Mouse (Mus musculus) kidney, adult 2 months (tissue): ENCODE results near the gene Scml4. TPM values are rescaled to one million over a fixed set of nuclear protein-coding genes. Genes with fewer than 3 reads are reported as not detected.

Experiments
- DNase-seq: peaks from one replicate; pipeline ENCODE4 v3.0.0; 2021
- H3K27ac ChIP-seq: fragments of 200-500 bp; 2 replicates; pipeline ENCODE4 v1.5.1; 2012; ENCODE audit warnings: low read depth, low read length, control low read depth, inconsistent platforms; ENCODE audit not compliant: insufficient read depth
- H3K27me3 ChIP-seq: fragments of 200-500 bp; replicated peaks from 2 replicates; pipeline ENCODE4 v1.6.1; 2012; ENCODE audit warnings: mild to moderate bottlenecking, moderate library complexity, low read length, inconsistent platforms; ENCODE audit not compliant: control insufficient read depth, insufficient read depth
- H3K36me3 ChIP-seq: fragments of 200-500 bp; 2 replicates; pipeline ENCODE4 v1.6.1; 2012; ENCODE audit warnings: mild to moderate bottlenecking, moderate library complexity, low read length, inconsistent platforms; ENCODE audit not compliant: control insufficient read depth, insufficient read depth
- H3K4me1 ChIP-seq: fragments of 200-500 bp; 2 replicates; pipeline ENCODE4 v1.6.1; 2011; ENCODE audit warnings: low read length; ENCODE audit not compliant: control insufficient read depth, insufficient read depth
- H3K4me3 ChIP-seq: fragments of 200-500 bp; 2 replicates; pipeline ENCODE4 v1.5.1; 2011; ENCODE audit warnings: mild to moderate bottlenecking, low read depth, low read length, control low read depth; ENCODE audit not compliant: insufficient read depth
- CTCF ChIP-seq: fragments of 200-500 bp; conservative IDR thresholded peaks from 2 replicates; pipeline ENCODE4 v1.5.1; 2011; ENCODE audit warnings: low read depth, mild to moderate bottlenecking, control low read depth, low read length, moderate library complexity, mixed read lengths; ENCODE audit not compliant: insufficient read depth, insufficient read length
- POLR2A ChIP-seq: fragments of 200-500 bp; IDR thresholded peaks from one replicate; pipeline ENCODE4 v1.6.1; 2011; ENCODE audit warnings: low read depth, low read length, control low read depth
- WGBS: fragments of 180-500 bp; shearing (Covaris S2); methylation state at CpG from one replicate; pipeline ENCODE4 v1.1.7; 2018; 5-methylcytosine and 5-hydroxymethylcytosine counted together
- polyA plus RNA-seq: library from polyadenylated mRNA; depleted of rRNA; stranded (reverse); fragments of >200 nt; gene quantifications from 2 replicates; pipeline ENCODE4 v1.2.3, GENCODE M21; 2012

Gene Scml4
- polyA plus RNA-seq, 1 experiment = 2.2 TPM

DNA sequence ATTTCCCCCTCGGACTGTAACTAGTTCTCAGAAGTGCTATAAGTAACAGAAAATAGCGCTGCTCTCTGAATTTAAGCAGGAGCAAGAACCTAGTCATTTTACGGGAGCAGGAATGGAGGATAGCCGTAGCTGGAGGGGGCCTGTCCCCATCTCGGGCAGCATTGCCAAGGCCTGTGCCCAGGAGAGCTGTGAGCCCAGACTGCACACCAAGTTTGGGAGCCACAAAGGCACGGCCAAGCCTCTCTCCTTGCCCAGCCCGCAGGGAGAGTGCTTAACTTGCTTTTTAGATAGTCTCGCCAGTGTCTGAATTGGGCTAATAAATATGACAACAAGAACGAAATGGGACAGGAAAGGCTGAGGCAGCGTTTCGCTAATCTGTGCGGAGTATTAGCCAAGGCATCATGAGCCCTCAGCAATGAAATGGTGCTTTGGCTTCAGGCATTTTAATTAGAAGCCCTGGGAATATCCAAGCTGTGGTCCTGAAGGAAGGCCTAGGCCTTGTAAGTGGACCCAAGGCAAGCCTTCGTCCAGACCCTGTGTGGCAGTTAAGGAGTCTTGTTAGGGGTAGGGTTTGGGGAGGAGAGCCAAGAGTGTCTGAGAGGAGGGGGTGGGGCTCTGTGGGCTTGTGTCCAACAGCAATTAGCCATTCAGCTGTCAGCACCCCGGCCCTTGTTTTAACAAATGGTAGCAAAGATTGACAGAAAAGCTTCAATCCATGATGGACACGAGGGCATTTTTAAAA, 12.3 kb downstream of the Scml4 start:
- Histone ChIP-seq H3K4me1 (no peaks in the 10 kb centered on the region), H3K36me3 (no peaks in the 10 kb centered on the region)

DNA sequence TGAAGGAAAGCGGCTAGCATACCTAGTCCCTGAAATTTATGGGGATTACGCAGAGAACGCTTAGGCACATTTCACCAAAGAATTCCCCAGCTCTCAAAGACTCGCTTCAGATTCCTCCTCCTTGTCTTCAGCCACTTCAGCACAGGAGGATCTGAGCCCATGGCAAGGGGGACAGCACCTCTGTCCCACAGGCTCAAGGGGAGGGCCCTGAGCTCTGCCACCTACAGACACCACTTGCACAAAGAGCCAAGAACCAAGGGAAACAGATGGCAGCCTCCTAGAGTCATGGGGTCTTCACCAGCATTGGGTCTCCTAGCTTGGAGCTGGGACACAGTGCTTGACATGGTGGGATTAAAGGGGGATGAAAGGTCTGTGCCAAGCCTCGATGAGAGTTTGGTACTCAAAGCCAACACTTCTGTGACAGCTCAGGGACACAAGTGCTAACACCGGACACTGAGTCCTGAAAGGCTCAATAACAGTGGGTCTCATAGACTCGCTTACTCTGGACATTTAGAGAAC, 13.0 kb downstream of the Scml4 start:
- Histone ChIP-seq H3K36me3 (no peaks in the 10 kb centered on the region), H3K27me3 (no peaks in the 10 kb centered on the region), H3K27ac (no peak overlapping the region), H3K4me3 (no peak overlapping the region), H3K4me1 (no peaks in the 10 kb centered on the region)
- no peak for DNase-seq
- 93% methylated on average over 7 of the region's 7 CpGs for WGBS
- TF ChIP-seq CTCF (no peak), POLR2A (no peak)

More for the DNA sequence above, 12.3 kb downstream of the Scml4 start:
- Histone ChIP-seq H3K27me3 (no peaks in the 10 kb centered on the region), H3K27ac (no peak overlapping the region), H3K4me3 (no peak overlapping the region)
- no peak for DNase-seq
- TF ChIP-seq CTCF (no peak), POLR2A (no peak)
- 70% methylated on average over 15 of the region's 15 CpGs for WGBS

DNA sequence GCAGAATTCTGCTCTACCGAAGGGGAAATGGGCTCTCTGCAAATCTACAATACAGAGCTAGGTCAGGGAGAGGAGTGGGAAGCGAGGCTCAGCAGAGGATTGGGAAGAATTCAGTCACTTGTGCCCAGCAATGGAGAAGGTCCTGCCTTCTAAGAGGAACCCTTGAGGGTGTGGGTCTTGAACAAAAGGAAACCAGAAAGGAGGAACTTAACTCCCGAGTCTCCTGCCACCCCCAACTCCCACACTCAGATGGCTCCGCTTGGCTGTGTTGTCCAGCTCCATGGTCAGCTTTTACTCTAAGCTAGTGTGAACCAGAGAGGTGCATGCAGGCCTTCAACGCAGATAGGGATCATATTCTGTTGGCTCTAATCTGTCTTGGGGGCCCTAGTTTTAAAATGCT, 16.0 kb downstream of the Scml4 start:
- 75% methylated on average over 5 of the region's 5 CpGs for WGBS
- no peaks in the 10 kb centered on the region for H3K36me3 ChIP-seq
- no peak overlapping the region for H3K27ac ChIP-seq
- no peaks in the 10 kb centered on the region for H3K4me1 ChIP-seq
- no peak for DNase-seq
- no peaks in the 10 kb centered on the region for H3K27me3 ChIP-seq
- no peak for TF ChIP-seq CTCF
- no peak for TF ChIP-seq POLR2A
- no peak overlapping the region for H3K4me3 ChIP-seq

DNA sequence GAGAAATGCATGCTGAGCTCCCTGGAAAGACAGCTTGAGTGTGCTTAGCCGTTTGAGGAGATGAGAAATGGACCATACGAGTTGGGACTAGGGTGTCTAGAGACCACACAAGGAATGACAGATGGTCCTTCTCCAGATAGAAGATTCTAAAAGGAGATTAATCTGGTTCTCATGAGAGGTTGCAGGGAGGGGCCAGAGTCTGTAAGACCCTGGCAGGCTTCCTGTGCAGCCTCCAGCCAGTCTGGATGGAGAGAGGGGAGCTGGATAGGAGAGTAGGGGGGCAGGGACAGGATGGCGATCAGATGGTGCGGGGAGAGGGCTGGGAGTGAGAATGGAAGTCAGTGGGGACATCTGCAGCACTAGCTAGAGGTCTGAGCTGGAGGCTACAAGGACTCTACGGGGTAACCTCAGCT, 19.1 kb downstream of the Scml4 start:
- no peak for TF ChIP-seq POLR2A
- no peak for TF ChIP-seq CTCF

DNA sequence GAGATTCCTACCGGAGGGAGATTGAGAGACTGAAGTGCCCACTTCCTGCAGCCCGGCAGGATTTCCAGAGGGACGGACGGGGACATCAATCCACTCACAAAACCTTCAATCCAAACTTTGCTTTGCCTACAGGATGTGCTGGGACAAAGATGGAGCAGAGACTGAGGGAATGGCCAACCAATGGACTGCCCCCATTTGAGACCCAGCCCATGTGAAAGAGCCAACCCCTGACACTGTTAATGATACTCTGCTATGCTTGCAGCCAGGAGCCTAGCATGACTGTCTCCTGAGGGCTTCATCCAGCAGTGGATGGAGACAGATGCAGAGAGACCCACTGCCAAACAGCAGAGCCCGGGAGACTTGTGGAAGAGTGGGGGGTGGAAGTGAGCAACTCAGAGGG, 19.5 kb downstream of the Scml4 start:
- Histone ChIP-seq H3K27ac (no peak overlapping the region), H3K4me1 (no peaks in the 10 kb centered on the region), H3K27me3 (no peaks in the 10 kb centered on the region), H3K4me3 (no peak overlapping the region), H3K36me3 (no peaks in the 10 kb centered on the region)
- TF ChIP-seq CTCF (no peak), POLR2A (no peak)
- no peak for DNase-seq
- WGBS = 62% methylated on average over 5 of the region's 5 CpGs

More for the DNA sequence above, 19.1 kb downstream of the Scml4 start:
- Histone ChIP-seq H3K27ac (no peak overlapping the region), H3K27me3 (no peaks in the 10 kb centered on the region), H3K4me1 (no peaks in the 10 kb centered on the region), H3K4me3 (no peak overlapping the region), H3K36me3 (no peaks in the 10 kb centered on the region)
- DNase-seq = no peak
- WGBS = 63% methylated on average over 5 of the region's 5 CpGs

DNA sequence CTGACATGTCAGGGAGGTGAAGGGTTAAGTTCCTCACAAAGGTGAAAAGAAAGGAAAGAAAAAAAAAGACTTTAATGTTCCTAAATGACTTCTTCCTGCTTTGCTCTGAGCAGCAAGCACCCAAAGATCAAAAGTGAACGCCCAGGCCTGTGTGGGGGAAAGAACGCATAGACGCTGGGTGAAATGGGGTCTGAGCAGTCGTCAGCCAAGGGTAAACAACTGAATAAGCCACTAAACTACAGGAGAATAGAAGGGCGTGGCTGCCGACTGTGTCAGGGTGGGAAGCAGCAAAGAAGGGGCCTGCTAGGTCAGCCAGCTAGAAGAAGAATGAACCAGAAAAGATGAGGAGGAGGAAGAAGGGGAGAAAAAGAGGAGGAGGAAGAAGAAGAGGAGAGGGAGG, 26.9 kb downstream of the Scml4 start:
- Histone ChIP-seq H3K27ac (no peak overlapping the region), H3K36me3 (no peaks in the 10 kb centered on the region), H3K4me1 (no peaks in the 10 kb centered on the region), H3K4me3 (no peak overlapping the region), H3K27me3 (no peaks in the 10 kb centered on the region)
- 38% methylated on average over 6 of the region's 6 CpGs for WGBS
- TF ChIP-seq POLR2A = no peak
- no peak for TF ChIP-seq CTCF
- DNase-seq = no peak

DNA sequence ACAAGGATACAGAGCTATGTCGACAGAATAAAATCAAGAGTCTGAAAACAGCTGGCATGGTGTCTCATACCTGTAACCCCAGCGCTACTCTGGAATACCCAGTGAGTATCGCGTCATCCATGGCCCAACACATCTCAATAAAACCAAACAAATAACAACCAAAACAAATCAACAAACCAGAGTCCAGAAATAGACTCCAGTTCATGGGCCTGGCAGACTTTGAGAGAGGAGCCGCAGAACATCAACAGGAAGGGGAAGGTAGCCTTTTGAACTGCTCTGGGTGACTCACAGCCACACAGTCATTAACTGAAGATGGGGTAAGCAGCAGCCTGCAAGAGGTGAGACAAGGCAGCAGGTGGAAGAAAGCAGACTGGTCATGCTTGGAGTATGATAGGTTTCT, 28.1 kb downstream of the Scml4 start:
- Histone ChIP-seq H3K4me3 (no peak overlapping the region), H3K4me1 (no peaks in the 10 kb centered on the region), H3K27ac (no peak overlapping the region), H3K36me3 (no peaks in the 10 kb centered on the region), H3K27me3 (no peaks in the 10 kb centered on the region)
- no peak for DNase-seq
- 78% methylated on average over 5 of the region's 5 CpGs for WGBS
- TF ChIP-seq POLR2A = no peak

DNA sequence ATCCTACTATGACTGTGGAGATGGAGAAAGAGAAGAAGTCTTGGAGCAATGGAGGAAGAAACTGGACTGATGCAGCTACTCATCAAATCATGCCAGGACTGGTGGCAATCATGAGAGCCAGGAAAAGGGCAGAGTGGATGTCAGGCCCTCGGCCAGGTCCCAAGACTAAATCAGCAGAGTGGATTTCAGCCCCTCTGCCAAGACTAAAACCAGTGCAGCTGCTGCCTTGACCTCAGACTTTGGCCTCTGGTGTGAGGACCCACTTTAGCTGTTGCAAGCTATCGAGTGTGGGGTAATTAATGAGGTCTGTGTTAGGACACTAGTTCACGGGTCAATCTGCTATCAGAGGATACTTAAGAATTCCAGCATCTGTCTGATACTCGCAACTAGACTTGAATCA, 30.2 kb downstream of the Scml4 start:
- TF ChIP-seq POLR2A = no peak
- no peak for TF ChIP-seq CTCF
- Histone ChIP-seq H3K27me3 (no peaks in the 10 kb centered on the region), H3K4me3 (no peak overlapping the region), H3K27ac (no peak overlapping the region), H3K36me3 (no peaks in the 10 kb centered on the region), H3K4me1 (no peaks in the 10 kb centered on the region)
- DNase-seq = peak; percentile 7
- WGBS = 64% methylated on average over 4 of the region's 4 CpGs
